In the genomic region with DNA sequence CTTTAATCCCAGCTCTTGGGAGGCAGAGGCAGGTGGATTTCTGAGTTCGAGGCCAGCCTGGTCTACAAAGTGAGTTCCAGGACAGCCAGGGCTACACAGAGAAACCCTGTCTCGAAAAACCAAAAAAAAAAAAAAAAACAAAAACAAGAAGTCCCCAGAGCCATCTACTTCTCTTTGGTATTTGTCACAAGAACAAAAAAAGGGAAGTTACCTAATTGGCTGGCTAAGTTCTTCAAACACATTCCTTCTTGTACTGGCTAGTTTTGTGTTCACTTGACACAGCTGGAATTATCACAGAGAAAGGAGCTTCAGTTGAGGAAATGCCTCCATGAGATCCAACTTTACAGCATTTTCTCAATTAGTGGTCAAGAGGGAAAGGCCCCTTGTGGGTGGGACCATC, we compare ENCODE assay signal across 9 mouse cellular contexts. TPM values are rescaled to one million over a fixed set of nuclear protein-coding genes. Genes with fewer than 3 reads are reported as not detected.
DNase-seq lines count a peak whose midpoint lies in the region; ATAC-seq and TF ChIP-seq lines count a peak whose summit lies in the region.
"Not testable (repeated sequence)": the region's sequence is repeated elsewhere in the genome, so short reads cannot be mapped to it uniquely, and the experiment has no call there.
"Had no signal": no experiment of that assay in that cellular context is flagged by ENCODE, and none has a peak within 500 bp of the region (broad histone marks: within the 10 kb centered on the region; RNA-seq: fewer than 3 reads in every experiment).

No protein-coding gene starts in this region.

- not testable (repeated sequence) for TF ChIP-seq CTCF in MEL (IDR thresholded peaks at IDR 0.05 in 2 of 3, conservative IDR thresholded peaks at IDR 0.05 in 1 of 3; ENCODE audit: control insufficient read depth in 1 of 3, insufficient read depth in 1 of 3, low read depth in 2 of 3, low read length in 3 of 3, poor library complexity in 1 of 3, severe bottlenecking in 1 of 3); liver, postnatal 0 days (IDR thresholded peaks at IDR 0.05; ENCODE audit: low read depth)

- TF ChIP-seq POLR2A in MEL (IDR thresholded peaks at IDR 0.05; ENCODE audit: control insufficient read depth in 1 of 2, insufficient read depth in 1 of 2, low read depth in 1 of 2, low read length in 2 of 2, poor library complexity in 1 of 2) = not testable (repeated sequence)

- not testable (repeated sequence) for H3K27ac ChIP-seq in MEL (ENCODE audit: control insufficient read depth, low read depth, low read length)
- peak overlapping the region; percentile 65; the same call in 1 of the 2 replicates for H3K27ac ChIP-seq in brown adipose tissue, adult 24 weeks (replicated peaks; ENCODE audit: low read depth, low read length)
- peak overlapping the region; percentile 39; the same call in 1 of the 2 replicates for H3K27ac ChIP-seq in liver, postnatal 0 days (ENCODE audit: low read depth)
- H3K27ac ChIP-seq in macrophage = peak overlapping the region; percentile 89

- H3K4me1 ChIP-seq in MEL (ENCODE audit: control insufficient read depth in 1 of 2, insufficient read depth in 2 of 2, low read length in 2 of 2); brown adipose tissue, adult 24 weeks (ENCODE audit: control insufficient read depth, insufficient read depth, insufficient read length, low read length); liver, postnatal 0 days (ENCODE audit: insufficient read depth): not testable (repeated sequence)

- not testable (repeated sequence) for H3K79me2 ChIP-seq in MEL (ENCODE audit: control insufficient read depth, insufficient read depth, low read length, poor library complexity)
- H3K79me2 ChIP-seq in macrophage (ENCODE audit: inconsistent target) = peaks cover 18% of the 10 kb centered on the region; the same call in 1 of the 2 replicates

- 40% methylated on average over 2 of the region's 2 CpGs for WGBS in liver, postnatal 0 days (ENCODE audit: insufficient replicate concordance)
- no CpG with 5 or more reads among the region's 2 CpGs for WGBS in macrophage (ENCODE audit: missing documents)

- not testable (repeated sequence) for TF ChIP-seq EP300 in MEL (IDR thresholded peaks at IDR 0.05; ENCODE audit: low read depth in 1 of 2, low read length in 2 of 2); liver, postnatal 0 days (IDR thresholded peaks at IDR 0.05; ENCODE audit: low read depth)

- ATAC-seq in liver, postnatal 0 days = not testable (repeated sequence)
- peak; percentile 70 for ATAC-seq in monocyte, adult 5-6 weeks (replicated peaks; ENCODE audit: insufficient number of reproducible peaks, low FRiP score, low TSS enrichment, poor library complexity, severe bottlenecking)

- H3K9me3 ChIP-seq in MEL (replicated peaks; ENCODE audit: insufficient read depth, low read length); liver, postnatal 0 days (ENCODE audit: low read length): not testable (repeated sequence)

- H3K27me3 ChIP-seq in MEL (ENCODE audit: control insufficient read depth in 1 of 2, insufficient read depth in 2 of 2, low read length in 2 of 2); liver, postnatal 0 days (ENCODE audit: insufficient read depth, low read length); splenic B cell, adult 2 months (ENCODE audit: control insufficient read depth, insufficient read depth, low read length, poor library complexity, severe bottlenecking): not testable (repeated sequence)

- DNase-seq in A20 (ENCODE audit: low read depth, low spot score) (peak; percentile 32), MEL (ENCODE audit: low read depth, low spot score) (peak; percentile 7)
- DNase-seq in heart, adult 11 months = peak; percentile 75
- DNase-seq in liver, postnatal 0 days = not testable (repeated sequence)
- peak; percentile 74 for DNase-seq in splenic B cell, adult 2 months (ENCODE audit: low read depth, low spot score)

- not testable (repeated sequence) for H3K4me2 ChIP-seq in liver, postnatal 0 days (ENCODE audit: low read depth, low read length)

- TF ChIP-seq RAD21 in MEL (IDR thresholded peaks at IDR 0.05; ENCODE audit: low read depth, low read length) = not testable (repeated sequence)

- not testable (repeated sequence) for H3K4me3 ChIP-seq in MEL (ENCODE audit: control insufficient read depth in 1 of 2, insufficient read depth in 1 of 2, low read depth in 2 of 2, low read length in 2 of 2); brown adipose tissue, adult 24 weeks (ENCODE audit: insufficient read depth, low read depth, low read length); liver, postnatal 0 days (ENCODE audit: low read depth, low read length); macrophage (ENCODE audit: inconsistent target)

- H3K36me3 ChIP-seq in MEL (ENCODE audit: control insufficient read depth in 1 of 2, insufficient read depth in 2 of 2, low read length in 2 of 2); liver, postnatal 0 days (replicated peaks; ENCODE audit: insufficient read depth, low read length); macrophage (ENCODE audit: inconsistent target); splenic B cell, adult 2 months (ENCODE audit: control insufficient read depth, insufficient read depth, low read length, poor library complexity, severe bottlenecking): not testable (repeated sequence)

- H3K9ac ChIP-seq in MEL (ENCODE audit: control insufficient read depth, low read depth, low read length, poor library complexity, severe bottlenecking); liver, postnatal 0 days (replicated peaks): not testable (repeated sequence)

RNA-seq across cellular contexts. Expression of gene Dnajc15, which starts 3.0 kb away (rescaled TPM):
- total RNA-seq in MEL (2012; rRNA removed) = not detected in 2 replicates
- polyA plus RNA-seq in MEL (2012; ENCODE audit: insufficient read depth in 1 of 2, insufficient read length in 2 of 2, low read depth in 1 of 2, low replicate concordance in 2 of 2, missing spikeins in 1 of 2) (not detected), macrophage (2018) (28.8 to 103 TPM (median 37.3 TPM) in 3 replicates)
- polyA plus RNA-seq in brown adipose tissue, adult 24 weeks (2012; ENCODE audit: insufficient read depth, insufficient read length, missing spikeins) = 998 and 1,189 TPM in 2 replicates
- 68.5 and 70.1 TPM in 2 replicates for polyA plus RNA-seq in liver, postnatal 0 days (2015; fragmentation: Nextera tagmentation; extraction: Ambion mirVana)
- total RNA-seq in macrophage (2018; cell fraction: chromatin; rRNA removed) = 10 to 100 TPM in 9 of 26 experiments, 1 to 10 TPM in 17; 2.3 to 18.3 (median 7.8) TPM
- total RNA-seq in macrophage (2018; cell fraction: cytosol; rRNA removed) = 10 to 100 TPM; 37.7 to 72.1 (median 54.1) TPM
- total RNA-seq in macrophage (2018; cell fraction: nucleus; rRNA removed) = 10 to 100 TPM in 13 of 26 experiments, 1 to 10 TPM in 13; 4.0 to 22.7 (median 10.3) TPM
- total RNA-seq in monocyte, adult 5-6 weeks (2017) = 59.9 to 90.4 TPM (median 77.1 TPM) in 3 replicates

RNA-seq across cellular contexts. Expression of gene Epsti1, which starts 26.2 kb away (rescaled TPM):
- total RNA-seq in MEL (2012; rRNA removed) = not detected in 2 replicates
- polyA plus RNA-seq in MEL (2012; ENCODE audit: insufficient read depth in 1 of 2, insufficient read length in 2 of 2, low read depth in 1 of 2, low replicate concordance in 2 of 2, missing spikeins in 1 of 2) (not detected), macrophage (2018) (80.3 to 135 TPM (median 124 TPM) in 3 replicates)
- polyA plus RNA-seq in brown adipose tissue, adult 24 weeks (2012; ENCODE audit: insufficient read depth, insufficient read length, missing spikeins) = 2.2 TPM in 2 replicates
- 4.3 and 4.8 TPM in 2 replicates for polyA plus RNA-seq in liver, postnatal 0 days (2015; fragmentation: Nextera tagmentation; extraction: Ambion mirVana)
- 100 to 1,000 TPM in 17 of 26 experiments, 10 to 100 TPM in 9; 31.2 to 450 (median 187) TPM for total RNA-seq in macrophage (2018; cell fraction: chromatin; rRNA removed)
- total RNA-seq in macrophage (2018; cell fraction: cytosol; rRNA removed) = 100 to 1,000 TPM in 14 of 26 experiments, 10 to 100 TPM in 12; 68.4 to 335 (median 169) TPM
- 100 to 1,000 TPM in 14 of 26 experiments, 10 to 100 TPM in 12; 35.4 to 234 (median 167) TPM for total RNA-seq in macrophage (2018; cell fraction: nucleus; rRNA removed)
- 346 to 503 TPM (median 357 TPM) in 3 replicates for total RNA-seq in monocyte, adult 5-6 weeks (2017)
- polyA plus RNA-seq: forebrain, embryonic 10.5 days had no signal

Comparison
In these comparisons a context has a peak if more than half of its experiments do, and no peak if none do; other contexts are left out.
1. RNA of gene Dnajc15, which starts 3.0 kb away (polyA plus RNA-seq): 998 to 1,189 TPM in brown adipose tissue, adult 24 weeks, 28.8 to 103 TPM in macrophage and 68.5 to 70.1 TPM in liver, postnatal 0 days; not detected in MEL; every median in the first group is over 10 times any median in the second.
2. RNA of gene Epsti1, which starts 26.2 kb away (polyA plus RNA-seq): 80.3 to 135 TPM in macrophage; 4.3 to 4.8 TPM in liver, postnatal 0 days, 2.2 TPM in brown adipose tissue, adult 24 weeks and not detected in MEL; every median in the first group is over 10 times any median in the second.